Mouse (Mus musculus) hindbrain, postnatal 0 days (tissue): ENCODE measurements around the gene Prkcb. TPM values are rescaled to one million over a fixed set of nuclear protein-coding genes. Genes with fewer than 3 reads are reported as not detected.

Experiments
- ATAC-seq: fragments of 200-750 bp; cut with Nextera tagmentation; 2 replicates; pipeline ENCODE4 v1.8.0; 2017; ENCODE audit warnings: mild to moderate bottlenecking, moderate TSS enrichment, moderate library complexity
- DNase-seq: peaks from one replicate; pipeline ENCODE4 v3.0.0-alpha.2; 2015; ENCODE audit warnings: low spot score
- H3K27ac ChIP-seq: fragments of 300-500 bp; sonication (generic); 2 replicates; pipeline ENCODE4 v1.5.1; 2014; ENCODE audit warnings: mild to moderate bottlenecking
- H3K27me3 ChIP-seq: fragments of 300-500 bp; sonication (generic); 2 replicates; pipeline ENCODE4 v1.6.1; 2014; ENCODE audit warnings: low read length, mixed read lengths; ENCODE audit not compliant: insufficient read depth
- H3K36me3 ChIP-seq: fragments of 300-500 bp; sonication (generic); 2 replicates; pipeline ENCODE4 v1.6.1; 2014; ENCODE audit warnings: low read length, mixed read lengths; ENCODE audit not compliant: insufficient read depth
- H3K4me1 ChIP-seq: fragments of 300-500 bp; sonication (generic); 2 replicates; pipeline ENCODE4 v1.6.1; 2014; ENCODE audit warnings: antibody characterized with exemption, low read length, mixed read lengths; ENCODE audit not compliant: insufficient read depth
- H3K4me2 ChIP-seq: fragments of 300-500 bp; sonication (generic); 2 replicates; pipeline ENCODE4 v1.6.1; 2014; ENCODE audit warnings: low read depth, mild to moderate bottlenecking, low read length, moderate library complexity, mixed read lengths
- H3K4me3 ChIP-seq: fragments of 300-500 bp; sonication (generic); 2 replicates; pipeline ENCODE4 v1.5.1; 2014; ENCODE audit warnings: low read length
- H3K9ac ChIP-seq: fragments of 300-500 bp; sonication (generic); replicated peaks from 2 replicates; pipeline ENCODE4 v1.6.1; 2014; ENCODE audit warnings: mild to moderate bottlenecking, low read length, moderate library complexity, mixed read lengths
- H3K9me3 ChIP-seq: fragments of 300-500 bp; sonication (generic); 2 replicates; pipeline ENCODE4 v1.6.1; 2016; ENCODE audit warnings: low read length, mixed read lengths
- CTCF ChIP-seq: IDR thresholded peaks from 2 replicates; pipeline ENCODE4 v1.5.1; 2016; ENCODE audit warnings: antibody characterized with exemption, control low read depth, low read depth
- WGBS: fragments of 180-500 bp; shearing (Covaris S2); extraction: QIAGEN DNeasy Blood & Tissue Kit; methylation state at CpG from one replicate; pipeline ENCODE4 v1.1.7; 2014; 5-methylcytosine and 5-hydroxymethylcytosine counted together
- polyA plus RNA-seq: library from polyadenylated mRNA; unstranded; fragments of >200 nt; fragmentation: Nextera tagmentation; extraction: Ambion mirVana; gene quantifications from 2 replicates; pipeline ENCODE4 v1.2.1, GENCODE M21; 2015
- total RNA-seq: library from RNA; depleted of rRNA; stranded (reverse); fragments of >200 nt; gene quantifications from 2 replicates; pipeline ENCODE4 v1.2.3, GENCODE M21; 2014

Gene Prkcb
- total and polyA plus RNA-seq, 2 experiments from 2014 or later, result 187 to 261 TPM

DNA sequence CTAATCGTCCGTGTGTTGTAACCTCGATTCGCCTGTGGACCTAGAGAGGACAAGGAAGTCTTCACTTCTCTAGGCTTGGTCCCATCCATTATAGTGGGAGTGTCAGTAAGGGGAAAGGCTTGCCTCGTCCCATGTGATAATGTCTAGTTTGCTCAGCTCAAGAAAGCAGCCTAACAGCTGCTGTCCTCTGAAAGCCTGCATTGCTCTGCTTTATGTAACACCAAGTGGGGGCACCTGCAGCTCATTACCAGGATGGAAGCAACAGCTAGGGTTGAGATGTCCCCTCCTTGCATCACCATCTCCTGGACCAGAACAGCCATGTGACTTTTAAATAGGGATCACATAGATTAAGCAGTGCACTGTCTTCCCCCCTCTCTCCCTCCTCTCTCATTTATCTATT is 144.8 kb downstream of the Prkcb start:
- Histone ChIP-seq H3K9ac (no peak overlapping the region), H3K4me3 (no peak overlapping the region), H3K27me3 (no peaks in the 10 kb centered on the region), H3K4me2 (no peak overlapping the region), H3K4me1 (0 out of 2 replicates have a peak, but pooled peaks cover 3% of the 10 kb centered on the region), H3K27ac (no peak overlapping the region), H3K9me3 (no peaks in the 10 kb centered on the region), H3K36me3 (no peaks in the 10 kb centered on the region)
- 86% methylated on average over 5 of the region's 5 CpGs for WGBS
- no peak for TF ChIP-seq CTCF
- no peak for ATAC-seq
- no peak for DNase-seq

GRCm38 (mm10) chr7:122434941-122435340 is 146.4 kb downstream of the Prkcb start:
- 94% methylated on average over 4 of the region's 4 CpGs for WGBS
- Histone ChIP-seq H3K9ac (no peak overlapping the region), H3K36me3 (no peaks in the 10 kb centered on the region), H3K4me2 (no peak overlapping the region), H3K9me3 (no peaks in the 10 kb centered on the region), H3K4me3 (no peak overlapping the region), H3K27me3 (no peaks in the 10 kb centered on the region), H3K4me1 (0 out of 2 replicates have a peak, but pooled peaks cover 3% of the 10 kb centered on the region), H3K27ac (peak overlapping the region; percentile 32; the same call in 1 of the 2 replicates)
- DNase-seq, result no peak
- no peak for ATAC-seq
- TF ChIP-seq CTCF, result no peak

GRCm38 (mm10) chr7:122435561-122435960 is 147.0 kb downstream of the Prkcb start:
- Histone ChIP-seq H3K27ac (no peak overlapping the region), H3K4me3 (no peak overlapping the region), H3K9ac (no peak overlapping the region), H3K4me2 (no peak overlapping the region), H3K4me1 (0 out of 2 replicates have a peak, but pooled peaks cover 3% of the 10 kb centered on the region), H3K9me3 (no peaks in the 10 kb centered on the region), H3K27me3 (no peaks in the 10 kb centered on the region), H3K36me3 (no peaks in the 10 kb centered on the region)
- no peak for TF ChIP-seq CTCF
- ATAC-seq (no peak), DNase-seq (peak; percentile 33)
- 77% methylated on average over 7 of the region's 7 CpGs for WGBS

- no peaks in the 10 kb centered on the region for H3K27me3 ChIP-seq
- no peak overlapping the region for H3K4me2 ChIP-seq
- TF ChIP-seq CTCF, result no peak
- 84% methylated on average over 1 of the region's 1 CpGs for WGBS
- 0 out of 2 replicates have a peak, but pooled peaks cover 3% of the 10 kb centered on the region for H3K4me1 ChIP-seq
- no peaks in the 10 kb centered on the region for H3K36me3 ChIP-seq
- no peak overlapping the region for H3K9ac ChIP-seq
- H3K27ac ChIP-seq, result no peak overlapping the region
- H3K4me3 ChIP-seq, result no peak overlapping the region
- no peak for DNase-seq
- H3K9me3 ChIP-seq, result no peaks in the 10 kb centered on the region
- ATAC-seq, result no peak
These were observed 148.8 kb downstream of the Prkcb start for GRCm38 (mm10) chr7:122437390-122437789.

GRCm38 (mm10) chr7:122445056-122445455 is 156.5 kb downstream of the Prkcb start:
- no peak overlapping the region for H3K9ac ChIP-seq
- no peak for ATAC-seq
- WGBS, result 56% methylated on average over 6 of the region's 6 CpGs

DNA sequence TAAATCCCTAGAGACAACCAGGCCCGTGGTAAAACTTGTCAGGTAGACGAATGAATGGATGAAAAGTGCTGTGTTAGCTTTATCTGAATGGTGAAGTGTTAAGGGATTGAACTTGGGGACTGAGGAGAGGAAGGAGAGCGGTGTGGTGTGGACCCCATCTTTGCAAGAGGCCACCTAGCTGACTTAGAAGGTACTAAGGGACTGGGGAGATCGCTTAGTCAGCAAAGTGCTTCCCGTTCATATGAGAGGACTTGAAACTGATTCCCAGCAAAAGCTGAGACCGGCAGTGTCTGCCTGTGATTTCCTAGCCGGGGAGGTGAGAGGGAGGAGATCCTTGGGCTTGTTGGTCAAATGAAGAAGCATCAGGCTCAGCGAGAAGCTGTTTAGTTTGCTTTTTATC is 164.1 kb downstream of the Prkcb start:
- Histone ChIP-seq H3K36me3 (no peaks in the 10 kb centered on the region), H3K4me2 (no peak overlapping the region), H3K4me3 (no peak overlapping the region), H3K9me3 (no peaks in the 10 kb centered on the region), H3K27ac (no peak overlapping the region), H3K9ac (no peak overlapping the region), H3K4me1 (no peaks in the 10 kb centered on the region), H3K27me3 (no peaks in the 10 kb centered on the region)
- ATAC-seq (no peak), DNase-seq (no peak)
- peak; percentile 28 for TF ChIP-seq CTCF
- WGBS, result 76% methylated on average over 8 of the region's 8 CpGs

More at GRCm38 (mm10) chr7:122445056-122445455, 156.5 kb downstream of the Prkcb start:
- Histone ChIP-seq H3K4me3 (no peak overlapping the region), H3K4me1 (no peaks in the 10 kb centered on the region), H3K36me3 (no peaks in the 10 kb centered on the region), H3K9me3 (no peaks in the 10 kb centered on the region), H3K4me2 (no peak overlapping the region), H3K27ac (no peak overlapping the region), H3K27me3 (no peaks in the 10 kb centered on the region)
- peak; percentile 82 for DNase-seq
- TF ChIP-seq CTCF, result peak; percentile 88

DNA sequence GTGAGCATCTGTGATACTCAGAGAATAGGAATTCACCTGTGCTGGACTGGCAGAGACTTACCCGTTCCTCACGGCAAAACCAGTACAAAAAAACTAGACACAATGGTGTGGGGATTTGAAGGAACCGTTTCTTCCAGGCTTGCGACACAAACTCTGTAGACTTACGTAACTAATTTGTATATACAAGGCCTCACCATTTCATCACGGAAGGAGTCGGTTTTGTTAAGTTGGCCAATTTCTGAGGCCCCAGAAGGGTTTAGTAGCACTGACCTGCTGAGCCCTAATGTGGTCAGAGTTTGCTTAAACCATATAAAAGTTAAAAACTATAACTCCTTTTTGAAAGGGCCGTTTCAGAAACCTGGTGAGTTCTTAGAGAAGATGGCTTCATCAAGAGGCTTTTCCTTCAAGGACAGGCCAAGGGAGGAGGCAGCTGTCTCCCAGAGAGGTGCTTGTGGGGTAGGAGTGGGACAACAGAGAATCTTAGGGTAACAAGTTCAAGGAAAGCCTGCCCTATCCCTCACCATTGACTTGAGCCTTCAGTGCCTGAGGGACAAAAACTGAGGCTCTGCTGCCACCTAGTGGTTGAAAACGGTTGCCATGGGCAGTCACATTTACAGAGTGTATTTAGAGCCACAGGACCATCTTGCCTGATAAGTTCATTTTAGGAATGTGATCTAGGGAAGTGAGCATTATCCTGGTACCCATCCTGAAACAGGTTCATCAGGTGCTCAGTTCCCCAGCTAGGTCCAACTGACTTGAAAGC is 170.8 kb downstream of the Prkcb start:
- Histone ChIP-seq H3K4me3 (no peak overlapping the region), H3K36me3 (0 out of 2 replicates have a peak, but pooled peaks cover 6% of the 10 kb centered on the region), H3K4me1 (no peaks in the 10 kb centered on the region), H3K9ac (no peak overlapping the region), H3K27ac (no peak overlapping the region), H3K9me3 (no peaks in the 10 kb centered on the region), H3K4me2 (no peak overlapping the region), H3K27me3 (no peaks in the 10 kb centered on the region)
- peak; percentile 98 for TF ChIP-seq CTCF
- WGBS, result 72% methylated on average over 9 of the region's 9 CpGs
- peak; percentile 87 for ATAC-seq
- peak; percentile 94 for DNase-seq
